Comparison of ENCODE assay signal across 9 mouse cellular contexts in the genomic region with DNA sequence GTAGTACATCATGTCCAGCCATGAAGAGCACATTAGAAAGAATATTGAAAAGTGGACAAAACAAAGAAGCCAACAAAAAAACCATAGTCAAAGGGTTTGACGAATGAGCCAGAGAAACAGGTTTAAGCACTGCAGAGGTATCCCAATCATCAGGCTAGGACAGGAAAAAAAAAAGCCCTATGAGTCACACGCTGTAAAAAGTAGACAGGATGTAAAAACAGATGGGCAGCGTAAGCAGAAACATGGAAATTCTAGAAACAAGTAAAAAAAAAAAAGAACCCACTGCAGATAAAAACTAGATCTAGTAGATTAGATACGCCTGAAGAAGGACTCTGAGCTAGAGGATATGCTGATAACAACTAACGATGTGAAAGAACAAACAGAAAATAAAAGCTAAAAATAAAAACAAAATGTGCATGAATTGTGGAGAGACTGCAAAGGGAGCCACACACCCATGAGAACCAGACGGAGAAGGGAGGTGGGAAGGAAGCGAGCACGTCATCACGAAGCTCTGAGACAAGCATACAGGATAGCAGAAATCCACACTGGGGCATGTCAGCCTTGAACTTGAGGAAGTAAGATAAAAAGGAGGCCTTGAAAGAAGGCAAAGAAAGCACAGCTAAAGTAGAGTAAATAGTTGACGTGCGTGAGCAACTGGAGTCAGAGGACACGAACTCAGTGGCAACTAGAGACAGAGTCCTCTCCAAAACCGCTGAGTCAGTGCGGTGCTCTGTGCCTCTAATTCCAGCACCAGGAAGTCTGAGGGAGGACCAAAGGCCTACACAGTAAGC.
DNase-seq lines count a peak whose midpoint lies in the region; ATAC-seq lines count a peak whose summit lies in the region.
"Had no signal": no experiment of that assay in that cellular context is flagged by ENCODE, and none has a peak within 500 bp of the region (broad histone marks: within the 10 kb centered on the region; RNA-seq: fewer than 3 reads in every experiment).

No protein-coding gene starts in this region.

- intact Hi-C loops in left cerebral cortex, postnatal 25 days (cut with DNase I) = no loop called here
- intact Hi-C loops in left cerebral cortex, postnatal 10 days (cut with DNase I) = no loop called here

- H3K4me3 ChIP-seq in liver, embryonic 15.5 days (replicated peaks) = no peak overlapping the region
- H3K4me3 ChIP-seq in midbrain, embryonic 11.5 days (ENCODE audit: low read depth, low read length) = no peak overlapping the region
- no peak overlapping the region for H3K4me3 ChIP-seq in hindbrain, embryonic 14.5 days (replicated peaks; ENCODE audit: low read length)
- H3K4me3 ChIP-seq: neural tube, embryonic 13.5 days had no signal

- no peak overlapping the region for H3K4me2 ChIP-seq in liver, embryonic 15.5 days
- H3K4me2 ChIP-seq in midbrain, embryonic 11.5 days = no peak overlapping the region
- no peak overlapping the region for H3K4me2 ChIP-seq in hindbrain, embryonic 14.5 days (replicated peaks)
- H3K4me2 ChIP-seq: neural tube, embryonic 13.5 days had no signal

- no peaks in the 10 kb centered on the region for H3K27me3 ChIP-seq in liver, embryonic 15.5 days
- H3K27me3 ChIP-seq in midbrain, embryonic 11.5 days (ENCODE audit: control insufficient read depth, insufficient read depth, low read length) = no peaks in the 10 kb centered on the region
- H3K27me3 ChIP-seq in hindbrain, embryonic 14.5 days (ENCODE audit: control insufficient read depth, insufficient read depth, low read length) = no peaks in the 10 kb centered on the region
- H3K27me3 ChIP-seq: neural tube, embryonic 13.5 days had no signal

- no peaks in the 10 kb centered on the region for H3K9me3 ChIP-seq in liver, embryonic 15.5 days (replicated peaks)
- H3K9me3 ChIP-seq in midbrain, embryonic 11.5 days (ENCODE audit: control insufficient read depth, low read length) = peaks cover 3% of the 10 kb centered on the region; the same call in 1 of the 2 replicates
- H3K9me3 ChIP-seq in hindbrain, embryonic 14.5 days (ENCODE audit: control insufficient read depth, low read length) = peaks cover 10% of the 10 kb centered on the region; the same call in 1 of the 2 replicates
- H3K9me3 ChIP-seq: neural tube, embryonic 13.5 days had no signal

- no peaks in the 10 kb centered on the region for H3K4me1 ChIP-seq in liver, embryonic 15.5 days (replicated peaks)
- H3K4me1 ChIP-seq in midbrain, embryonic 11.5 days (ENCODE audit: control insufficient read depth, insufficient read depth, low read length) = no peaks in the 10 kb centered on the region
- no peaks in the 10 kb centered on the region for H3K4me1 ChIP-seq in hindbrain, embryonic 14.5 days (replicated peaks; ENCODE audit: control insufficient read depth, insufficient read depth, low read length)
- H3K4me1 ChIP-seq: neural tube, embryonic 13.5 days had no signal

- no peaks in the 10 kb centered on the region for H3K36me3 ChIP-seq in liver, embryonic 15.5 days (replicated peaks)
- no peaks in the 10 kb centered on the region for H3K36me3 ChIP-seq in midbrain, embryonic 11.5 days (ENCODE audit: control insufficient read depth, insufficient read depth, low read length)
- no peaks in the 10 kb centered on the region for H3K36me3 ChIP-seq in hindbrain, embryonic 14.5 days (replicated peaks; ENCODE audit: control insufficient read depth, insufficient read depth)
- H3K36me3 ChIP-seq: neural tube, embryonic 13.5 days had no signal

- H3K9ac ChIP-seq in liver, embryonic 15.5 days = no peak overlapping the region
- no peak overlapping the region for H3K9ac ChIP-seq in midbrain, embryonic 11.5 days (ENCODE audit: low read length)
- no peak overlapping the region for H3K9ac ChIP-seq in hindbrain, embryonic 14.5 days
- H3K9ac ChIP-seq: neural tube, embryonic 13.5 days had no signal

- 31% methylated on average over 14 of the region's 14 CpGs for WGBS in liver, embryonic 15.5 days (ENCODE audit: insufficient replicate concordance)
- WGBS in midbrain, embryonic 11.5 days = 85% methylated on average over 14 of the region's 14 CpGs
- 89% methylated on average over 14 of the region's 14 CpGs for WGBS in hindbrain, embryonic 14.5 days

- ATAC-seq in erythroid progenitor cell, adult 5-6 weeks (replicated peaks; ENCODE audit: low FRiP score, poor library complexity, severe bottlenecking) = peak; percentile 69
- peak; percentile 62; the same call in 1 of the 2 replicates for ATAC-seq in liver, embryonic 15.5 days (ENCODE audit: insufficient read depth)
- no peak for ATAC-seq in midbrain, embryonic 11.5 days (ENCODE audit: low FRiP score)
- no peak for ATAC-seq in hindbrain, embryonic 14.5 days (ENCODE audit: low FRiP score)

- no peak overlapping the region for H3K27ac ChIP-seq in liver, embryonic 15.5 days (replicated peaks)
- no peak overlapping the region for H3K27ac ChIP-seq in midbrain, embryonic 11.5 days (ENCODE audit: low read depth, low read length)
- no peak overlapping the region for H3K27ac ChIP-seq in hindbrain, embryonic 14.5 days
- H3K27ac ChIP-seq: neural tube, embryonic 13.5 days had no signal

- DNase-seq in left cerebral cortex, postnatal 25 days (ENCODE audit: low spot score in 2 of 2) = peak; percentile 18 to 70
- no peak for DNase-seq in left cerebral cortex, postnatal 10 days (ENCODE audit: extremely low spot score in 1 of 2, low spot score in 2 of 2)
- peak; percentile 23 to 30 for DNase-seq in adrenal gland, adult 18-20 months (ENCODE audit: low spot score in 2 of 2)
- DNase-seq in cerebellum, adult 8-10 months = no peak
- DNase-seq in midbrain, embryonic 11.5 days (ENCODE audit: low spot score, missing footprints) = no peak
- no peak for DNase-seq in hindbrain, embryonic 14.5 days (ENCODE audit: low spot score)

Comparison
In these comparisons a context has a peak if more than half of its experiments do, and no peak if none do; other contexts are left out.
1. DNase-seq: peak in left cerebral cortex, postnatal 25 days (2 of 2) and adrenal gland, adult 18-20 months (2 of 2); none in left cerebral cortex, postnatal 10 days (0 of 2), cerebellum, adult 8-10 months (single experiment), midbrain, embryonic 11.5 days (single experiment) and hindbrain, embryonic 14.5 days (single experiment).
2. ATAC-seq: peak in erythroid progenitor cell, adult 5-6 weeks (single experiment) and liver, embryonic 15.5 days (single experiment); none in midbrain, embryonic 11.5 days (single experiment) and hindbrain, embryonic 14.5 days (single experiment).